Mouse (Mus musculus) thymus, adult 2 months (tissue): ENCODE results near the gene Sepsecs.

Experiments
- CTCF ChIP-seq: fragments of 200-500 bp; IDR thresholded peaks from 2 replicates; pipeline ENCODE4 v1.5.1; 2012; ENCODE audit warnings: mild to moderate bottlenecking, control low read depth, low read length, moderate library complexity, borderline replicate concordance; ENCODE audit not compliant: control insufficient read depth, poor library complexity, insufficient read depth; ENCODE audit errors: extremely low read depth
- POLR2A ChIP-seq: fragments of 200-500 bp; IDR thresholded peaks from 2 replicates; pipeline ENCODE4 v1.6.1; 2012; ENCODE audit warnings: mild to moderate bottlenecking, low read length, control low read depth, moderate library complexity; ENCODE audit not compliant: control insufficient read depth, poor library complexity, insufficient read depth; ENCODE audit errors: extremely low read depth

GRCm38 (mm10) chr5:52657957-52658356, 11.6 kb downstream of the Sepsecs start:
- TF ChIP-seq CTCF (no peak), POLR2A (no peak)
